Mouse (Mus musculus) kidney, postnatal 25 days (tissue): ENCODE data around the gene 4922502D21Rik.
"Not testable (repeated sequence)": the region's sequence is repeated elsewhere in the genome, so short reads cannot be mapped to it uniquely, and the experiment has no call there.

Source experiments
- DNase-seq, 2 experiments: peaks; one replicate each; pipeline ENCODE4 v3.0.0; 2021; ENCODE audit warnings: mixed read lengths in 2 of 2

The 4922502D21Rik gene

GRCm38 (mm10) chr6:129331610-129332009 is at the start of gene 4922502D21Rik:
4922502D21Rik (minus strand) TSS chr6:129331796.
- no peak for DNase-seq

- DNase-seq = no peak
Observed at GRCm38 (mm10) chr6:129380454-129380853, 48.9 kb upstream of the 4922502D21Rik start.

GRCm38 (mm10) chr6:129374937-129375471 is 43.4 kb upstream of the 4922502D21Rik start:
- DNase-seq = no peak

GRCm38 (mm10) chr6:129369374-129370132 is 38.0 kb upstream of the 4922502D21Rik start:
- no peak for DNase-seq

- DNase-seq = peak; percentile 5 to 33
Observed at GRCm38 (mm10) chr6:129365959-129366359, 34.4 kb upstream of the 4922502D21Rik start.

- DNase-seq = no peak
Observed at GRCm38 (mm10) chr6:129363942-129364341, 32.3 kb upstream of the 4922502D21Rik start.

GRCm38 (mm10) chr6:129359515-129359914 is 27.9 kb upstream of the 4922502D21Rik start:
- no peak for DNase-seq

GRCm38 (mm10) chr6:129356430-129356829 is 24.8 kb upstream of the 4922502D21Rik start:
- DNase-seq = no peak

GRCm38 (mm10) chr6:129355774-129356173 is 24.2 kb upstream of the 4922502D21Rik start:
- DNase-seq = no peak

GRCm38 (mm10) chr6:129351091-129351490 is 19.5 kb upstream of the 4922502D21Rik start:
- DNase-seq = no peak

GRCm38 (mm10) chr6:129349524-129350352 is 18.1 kb upstream of the 4922502D21Rik start:
- DNase-seq = peak; percentile 7 to 38

GRCm38 (mm10) chr6:129344408-129344807 is 12.8 kb upstream of the 4922502D21Rik start:
- DNase-seq = no peak

- DNase-seq = not testable (repeated sequence)
Observed at GRCm38 (mm10) chr6:129342391-129342790, 10.8 kb upstream of the 4922502D21Rik start, which contains the start of gene Clec12a. Clec12a (plus strand) TSS chr6:129342691.

GRCm38 (mm10) chr6:129337751-129338150 is 6.2 kb upstream of the 4922502D21Rik start:
- no peak for DNase-seq

GRCm38 (mm10) chr6:129333674-129334078 is 2.1 kb upstream of the 4922502D21Rik start:
- peak; percentile 46 to 56 for DNase-seq

- no peak for DNase-seq
Observed at GRCm38 (mm10) chr6:129326568-129327150, 4.9 kb downstream of the 4922502D21Rik start.

GRCm38 (mm10) chr6:129326016-129326415 is 5.6 kb downstream of the 4922502D21Rik start:
- DNase-seq = no peak

GRCm38 (mm10) chr6:129319331-129319730 is 12.3 kb downstream of the 4922502D21Rik start:
- DNase-seq = no peak

GRCm38 (mm10) chr6:129318395-129318794 is 13.2 kb downstream of the 4922502D21Rik start:
- no peak for DNase-seq

GRCm38 (mm10) chr6:129316463-129316862 is 15.1 kb downstream of the 4922502D21Rik start:
- no peak for DNase-seq

- DNase-seq = no peak
Observed at GRCm38 (mm10) chr6:129315698-129316097, 15.9 kb downstream of the 4922502D21Rik start.

- no peak for DNase-seq
Observed at GRCm38 (mm10) chr6:129314655-129315168, 16.9 kb downstream of the 4922502D21Rik start.

- DNase-seq = no peak
Observed at GRCm38 (mm10) chr6:129312499-129312898, 19.1 kb downstream of the 4922502D21Rik start.
